Mouse (Mus musculus): ENCODE measurements at regions not wholly inside any gene's neighbourhood (a gene's known extent, or its start where the extent isn't known, plus 50 kb on each side); places are given as distances from the start of the nearest gene placed in this dataset.

DNA sequence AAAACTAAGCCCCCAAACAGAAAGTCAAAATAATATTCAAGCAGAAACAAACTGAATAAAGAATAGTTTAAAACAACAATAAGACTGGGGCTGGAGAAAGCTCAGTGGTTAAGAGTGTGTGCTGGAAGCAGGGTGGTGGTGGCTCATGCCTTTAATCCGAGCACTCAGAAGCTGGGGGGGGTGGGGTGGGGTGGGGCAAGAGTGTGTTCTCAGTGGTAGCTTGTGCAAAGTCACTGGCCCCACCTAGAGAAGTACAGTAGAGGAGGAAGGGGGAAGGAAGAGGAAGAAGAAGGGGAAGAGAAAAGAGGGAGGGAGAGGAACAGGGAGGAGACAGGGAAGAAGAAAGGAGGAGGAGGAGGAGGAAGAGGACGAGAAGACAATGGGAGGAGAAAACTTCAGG, 141.1 kb upstream of the Usp9x start:
- no peak overlapping the region for H3K27ac ChIP-seq (replicated peaks)
- no peak overlapping the region for H3K4me3 ChIP-seq
- H3K9me3 ChIP-seq = no peaks in the 10 kb centered on the region
- WGBS = 65% methylated on average over 2 of the region's 2 CpGs
- peaks cover 12% of the 10 kb centered on the region; the same call in 1 of the 2 replicates for H3K27me3 ChIP-seq (replicated peaks; ENCODE audit: low read depth, poor library complexity, severe bottlenecking)
- DNase-seq (ENCODE audit: low spot score) = no peak
- no peaks in the 10 kb centered on the region for H3K36me3 ChIP-seq (replicated peaks)
- H3K4me1 ChIP-seq = peaks cover 7% of the 10 kb centered on the region; the same call in 1 of the 2 replicates

DNA sequence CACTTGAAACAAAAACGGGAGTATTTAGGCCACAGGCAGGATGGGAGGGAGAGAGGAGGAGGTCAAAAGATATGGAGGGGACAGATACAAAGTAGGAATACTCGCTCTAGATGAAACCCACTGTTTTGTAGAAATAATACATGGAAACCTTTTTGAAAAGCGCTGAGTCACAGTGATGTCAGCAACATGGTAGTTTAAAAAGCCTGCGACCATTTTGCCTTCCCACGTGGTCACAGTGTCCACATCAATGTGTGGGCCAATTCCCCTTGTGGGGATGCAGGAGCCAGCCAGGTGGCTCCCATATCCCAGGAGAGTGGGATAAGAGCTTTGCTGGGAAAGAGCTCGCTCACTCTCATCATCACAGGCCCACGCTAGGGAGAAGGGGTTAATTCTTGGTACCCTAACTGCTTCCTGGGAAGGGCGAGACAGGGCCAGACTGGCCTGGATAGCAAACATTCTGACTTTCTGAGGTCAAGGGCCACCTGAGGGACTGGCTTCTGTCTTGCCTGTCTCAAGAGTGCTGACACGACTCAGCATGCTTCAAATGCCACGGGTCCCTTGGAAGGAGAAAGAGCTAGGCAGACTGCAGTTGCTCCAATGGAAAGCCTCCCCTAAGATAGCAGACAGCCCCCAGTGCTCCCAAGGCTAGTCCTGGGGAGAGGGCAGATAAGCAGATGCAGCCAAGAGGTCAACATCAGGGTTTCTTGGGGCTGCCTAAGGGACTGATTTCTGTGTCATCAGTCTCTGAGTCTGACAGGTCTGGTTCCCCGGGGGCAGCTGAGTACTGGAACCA, 143.3 kb upstream of the Usp9x start:
- H3K4me3 ChIP-seq = no peak overlapping the region
- no peaks in the 10 kb centered on the region for H3K9me3 ChIP-seq
- no peak overlapping the region for H3K27ac ChIP-seq (replicated peaks)
- 52% methylated on average over 11 of the region's 11 CpGs for WGBS
- peaks cover 12% of the 10 kb centered on the region for H3K27me3 ChIP-seq (replicated peaks; ENCODE audit: low read depth, poor library complexity, severe bottlenecking)
- peaks cover 7% of the 10 kb centered on the region; the same call in 1 of the 2 replicates for H3K4me1 ChIP-seq
- no peaks in the 10 kb centered on the region for H3K36me3 ChIP-seq (replicated peaks)
- DNase-seq (ENCODE audit: low spot score) = peak; percentile 24

DNA sequence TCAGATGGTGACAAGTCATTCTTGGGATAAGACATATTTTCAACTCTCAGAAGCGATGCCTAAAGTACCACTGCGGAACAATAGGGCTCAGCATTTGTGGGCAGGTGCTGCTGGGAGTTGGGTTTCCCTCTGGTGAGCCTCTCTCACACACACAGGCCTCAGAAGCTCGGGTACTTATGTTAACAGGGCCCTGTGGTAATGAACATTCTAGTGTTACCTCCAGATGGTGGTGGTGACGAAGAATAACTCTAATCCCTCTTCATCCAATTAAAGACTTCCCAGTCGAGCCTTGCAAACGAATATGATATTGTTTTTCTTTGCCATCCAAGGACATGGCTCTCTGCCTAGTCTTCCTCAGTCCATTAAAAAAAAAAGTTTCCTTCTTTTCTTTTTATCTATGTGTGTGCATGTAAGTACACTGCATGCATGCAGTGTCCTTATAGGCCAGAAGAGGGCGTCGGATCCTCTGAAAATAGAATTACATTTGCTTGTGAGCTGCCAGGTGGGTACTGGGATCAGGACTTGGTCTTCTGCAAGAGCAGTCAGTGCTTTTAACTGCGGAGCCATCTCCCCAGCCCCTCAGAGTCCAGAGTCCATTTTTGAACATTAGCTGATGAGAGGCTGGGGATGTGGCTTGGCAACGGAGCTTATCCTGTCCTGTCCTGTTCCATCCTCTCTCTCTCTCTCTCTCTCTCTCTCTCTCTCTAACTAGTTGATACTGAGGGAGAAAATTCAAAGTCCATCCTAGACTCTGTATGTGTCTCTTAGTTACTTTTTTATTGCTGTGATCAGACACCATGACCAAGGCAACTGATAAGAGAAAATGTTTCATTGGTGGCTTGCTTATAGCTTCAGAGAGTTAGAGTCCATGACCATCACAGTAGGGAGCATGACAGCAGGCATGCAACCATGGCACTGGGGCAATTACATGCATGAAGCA, 146.3 kb upstream of the Usp9x start:
- WGBS = 75% methylated on average over 10 of the region's 10 CpGs

DNA sequence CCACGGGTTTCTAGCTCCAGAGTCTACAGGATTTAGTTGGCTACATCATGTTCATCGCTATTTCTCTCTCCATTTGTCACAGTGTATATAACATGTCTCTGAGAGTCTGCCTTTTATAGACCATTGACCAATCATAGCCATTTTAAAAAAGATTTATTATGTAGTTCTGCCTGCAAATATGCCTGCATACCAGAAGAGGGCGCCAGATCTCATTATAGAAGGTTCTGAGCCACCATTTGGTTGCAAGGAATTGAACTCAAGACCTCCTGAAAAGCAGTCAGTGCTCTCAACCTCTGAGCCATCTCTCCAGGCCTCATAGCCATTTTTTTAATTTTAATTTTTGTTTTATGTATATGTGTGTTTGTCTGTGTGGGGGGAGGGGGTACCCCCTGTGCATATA, 151.7 kb upstream of the Usp9x start:
- no peak overlapping the region for H3K4me3 ChIP-seq
- WGBS = 32% methylated on average over 3 of the region's 3 CpGs
- H3K27me3 ChIP-seq (replicated peaks; ENCODE audit: low read depth, poor library complexity, severe bottlenecking) = peaks cover 27% of the 10 kb centered on the region
- H3K36me3 ChIP-seq (replicated peaks) = no peaks in the 10 kb centered on the region
- no peaks in the 10 kb centered on the region for H3K9me3 ChIP-seq
- no peak for DNase-seq (ENCODE audit: low spot score)
- peaks cover 8% of the 10 kb centered on the region; the same call in 1 of the 2 replicates for H3K4me1 ChIP-seq
- H3K27ac ChIP-seq (replicated peaks) = no peak overlapping the region

More for the DNA sequence above, 146.3 kb upstream of the Usp9x start:
- Histone ChIP-seq H3K9me3 (no peaks in the 10 kb centered on the region), H3K36me3 (replicated peaks) (no peaks in the 10 kb centered on the region), H3K27ac (replicated peaks) (no peak overlapping the region), H3K4me3 (no peak overlapping the region), H3K4me1 (peaks cover 7% of the 10 kb centered on the region; the same call in 1 of the 2 replicates), H3K27me3 (replicated peaks; ENCODE audit: low read depth, poor library complexity, severe bottlenecking) (peaks cover 12% of the 10 kb centered on the region)
- no peak for DNase-seq (ENCODE audit: low spot score)

DNA sequence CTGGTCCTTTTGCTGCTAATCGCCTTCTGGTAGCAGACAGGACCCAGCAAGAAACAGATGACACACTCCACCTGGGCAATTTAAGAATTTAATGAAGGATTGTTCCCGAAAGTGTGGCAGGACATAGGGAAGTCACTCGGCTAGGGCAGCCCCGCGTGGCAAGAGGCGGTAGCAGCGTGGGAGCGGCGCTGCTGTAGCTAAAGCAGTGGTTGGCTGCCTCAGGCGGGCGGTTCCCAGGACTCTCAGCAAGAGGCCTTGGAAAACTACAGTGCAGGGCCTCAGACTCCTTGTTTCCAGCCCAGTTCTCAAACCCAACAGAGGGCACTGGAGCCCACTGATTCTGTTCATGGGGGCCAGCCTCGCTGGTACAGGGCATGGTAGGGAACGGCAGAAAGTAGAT, 154.2 kb upstream of the Usp9x start:
- Histone ChIP-seq H3K4me1 (peaks cover 8% of the 10 kb centered on the region; the same call in 1 of the 2 replicates), H3K4me3 (peak overlapping the region; percentile 28; the same call in 1 of the 2 replicates), H3K36me3 (replicated peaks) (no peaks in the 10 kb centered on the region), H3K27me3 (replicated peaks; ENCODE audit: low read depth, poor library complexity, severe bottlenecking) (peaks cover 27% of the 10 kb centered on the region), H3K27ac (replicated peaks) (0 out of 2 replicates have a peak overlapping the region, but pooled peaks have one; percentile 0), H3K9me3 (no peaks in the 10 kb centered on the region)
- 22% methylated on average over 13 of the region's 13 CpGs for WGBS
- peak; percentile 42 for DNase-seq (ENCODE audit: low spot score)

DNA sequence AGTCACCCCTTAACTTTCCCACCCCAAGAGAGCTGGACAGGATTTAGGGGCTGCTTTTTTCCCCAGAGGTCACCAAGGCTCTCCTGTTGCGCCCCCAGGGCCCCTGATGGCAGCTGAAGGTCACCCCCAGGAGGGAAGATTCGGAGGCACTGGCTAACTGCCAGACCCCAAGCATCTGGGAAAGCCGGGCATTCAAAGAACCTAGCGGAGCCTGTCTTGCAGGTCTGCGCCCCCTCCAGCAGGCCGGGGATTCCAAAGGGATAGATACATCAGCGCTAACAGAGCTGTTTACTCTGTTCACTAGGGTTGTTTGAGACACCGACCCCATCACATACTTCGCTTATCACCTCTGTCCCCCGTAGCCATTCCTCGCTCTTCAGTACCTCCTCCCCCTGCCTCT, 154.6 kb upstream of the Usp9x start:
- Histone ChIP-seq H3K9me3 (no peaks in the 10 kb centered on the region), H3K4me1 (peaks cover 8% of the 10 kb centered on the region; the same call in 1 of the 2 replicates), H3K27ac (replicated peaks) (0 out of 2 replicates have a peak overlapping the region, but pooled peaks have one; percentile 0), H3K4me3 (peak overlapping the region; percentile 28; the same call in 1 of the 2 replicates), H3K36me3 (replicated peaks) (no peaks in the 10 kb centered on the region), H3K27me3 (replicated peaks; ENCODE audit: low read depth, poor library complexity, severe bottlenecking) (peaks cover 27% of the 10 kb centered on the region)
- WGBS = 34% methylated on average over 11 of the region's 11 CpGs
- DNase-seq (ENCODE audit: low spot score) = peak; percentile 32

DNA sequence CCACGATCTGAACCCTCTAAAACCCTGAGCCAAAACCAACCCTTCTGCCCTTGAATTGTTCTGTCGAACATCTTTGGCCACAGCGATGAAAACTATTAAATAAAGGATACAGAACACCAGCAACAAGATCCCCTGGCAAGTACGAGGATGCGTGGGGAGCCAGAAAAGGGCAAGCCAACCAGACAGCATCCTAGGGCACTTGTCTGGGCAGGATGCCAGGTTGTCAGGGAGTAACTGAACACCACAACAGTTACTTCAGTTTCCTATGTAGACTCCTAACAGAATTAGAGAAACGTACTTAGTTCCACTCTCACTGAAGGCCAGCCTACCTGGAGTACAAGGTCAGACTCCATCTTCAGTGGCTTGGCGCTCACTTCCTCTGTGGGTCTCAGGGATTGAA, 138.4 kb upstream of the Med14 start:
- Histone ChIP-seq H3K36me3 (replicated peaks) (no peaks in the 10 kb centered on the region), H3K4me1 (no peaks in the 10 kb centered on the region)

DNA sequence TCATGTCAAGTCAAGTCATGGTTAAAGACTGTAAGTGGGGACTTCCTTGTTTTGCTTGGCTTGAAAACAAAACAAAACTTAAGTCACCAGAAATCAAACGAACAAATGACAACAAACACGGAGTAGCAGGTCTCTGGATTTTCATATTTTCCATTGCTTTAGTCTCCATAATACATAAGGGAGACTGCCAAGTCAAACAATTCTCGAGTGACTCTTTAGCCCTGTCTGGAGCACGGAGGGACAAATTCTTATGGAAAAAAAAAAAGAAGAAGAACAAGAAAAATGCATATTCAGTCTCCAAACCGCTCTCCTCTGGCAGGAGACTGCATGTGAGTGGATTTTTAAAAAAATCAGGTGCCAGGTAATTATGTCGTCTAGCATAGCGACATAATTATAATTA, 129.6 kb upstream of the Med14 start:
- Histone ChIP-seq H3K4me1 (peaks cover 10% of the 10 kb centered on the region), H3K36me3 (replicated peaks) (no peaks in the 10 kb centered on the region)
- 78% methylated on average over 7 of the region's 7 CpGs for WGBS

More for the DNA sequence above, 138.4 kb upstream of the Med14 start:
- Histone ChIP-seq H3K27me3 (replicated peaks; ENCODE audit: low read depth, poor library complexity, severe bottlenecking) (peaks cover 19% of the 10 kb centered on the region), H3K4me3 (no peak overlapping the region), H3K27ac (replicated peaks) (no peak overlapping the region), H3K9me3 (no peaks in the 10 kb centered on the region)
- 89% methylated on average over 7 of the region's 7 CpGs for WGBS
- no peak for DNase-seq (ENCODE audit: low spot score)

DNA sequence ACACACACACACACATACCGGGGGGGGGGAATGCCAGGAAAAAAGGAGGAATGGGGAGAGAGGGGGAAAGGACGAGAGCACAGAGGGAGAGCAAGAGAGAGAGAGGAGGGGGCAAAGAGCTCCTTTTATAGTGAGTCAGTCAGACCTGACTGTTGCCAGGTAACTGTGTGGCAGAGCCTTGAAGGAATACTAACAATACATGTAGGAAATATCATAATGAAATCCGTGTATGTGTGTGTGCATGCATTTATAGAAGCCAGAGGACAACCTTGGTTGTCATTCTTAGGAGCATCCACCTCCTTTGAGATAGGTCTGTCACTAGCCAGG, 127.6 kb upstream of the Med14 start:
- Histone ChIP-seq H3K4me1 (peaks cover 15% of the 10 kb centered on the region), H3K9me3 (no peaks in the 10 kb centered on the region), H3K4me3 (no peak overlapping the region), H3K27me3 (replicated peaks; ENCODE audit: low read depth, poor library complexity, severe bottlenecking) (0 out of 2 replicates have a peak, but pooled peaks cover 4% of the 10 kb centered on the region), H3K36me3 (replicated peaks) (no peaks in the 10 kb centered on the region), H3K27ac (replicated peaks) (no peak overlapping the region)
- 68% methylated on average over 3 of the region's 3 CpGs for WGBS
- DNase-seq (ENCODE audit: low spot score) = no peak

More for the DNA sequence above, 129.6 kb upstream of the Med14 start:
- no peak for DNase-seq (ENCODE audit: low spot score)
- Histone ChIP-seq H3K27me3 (replicated peaks; ENCODE audit: low read depth, poor library complexity, severe bottlenecking) (no peaks in the 10 kb centered on the region), H3K4me3 (no peak overlapping the region), H3K27ac (replicated peaks) (no peak overlapping the region), H3K9me3 (no peaks in the 10 kb centered on the region)

DNA sequence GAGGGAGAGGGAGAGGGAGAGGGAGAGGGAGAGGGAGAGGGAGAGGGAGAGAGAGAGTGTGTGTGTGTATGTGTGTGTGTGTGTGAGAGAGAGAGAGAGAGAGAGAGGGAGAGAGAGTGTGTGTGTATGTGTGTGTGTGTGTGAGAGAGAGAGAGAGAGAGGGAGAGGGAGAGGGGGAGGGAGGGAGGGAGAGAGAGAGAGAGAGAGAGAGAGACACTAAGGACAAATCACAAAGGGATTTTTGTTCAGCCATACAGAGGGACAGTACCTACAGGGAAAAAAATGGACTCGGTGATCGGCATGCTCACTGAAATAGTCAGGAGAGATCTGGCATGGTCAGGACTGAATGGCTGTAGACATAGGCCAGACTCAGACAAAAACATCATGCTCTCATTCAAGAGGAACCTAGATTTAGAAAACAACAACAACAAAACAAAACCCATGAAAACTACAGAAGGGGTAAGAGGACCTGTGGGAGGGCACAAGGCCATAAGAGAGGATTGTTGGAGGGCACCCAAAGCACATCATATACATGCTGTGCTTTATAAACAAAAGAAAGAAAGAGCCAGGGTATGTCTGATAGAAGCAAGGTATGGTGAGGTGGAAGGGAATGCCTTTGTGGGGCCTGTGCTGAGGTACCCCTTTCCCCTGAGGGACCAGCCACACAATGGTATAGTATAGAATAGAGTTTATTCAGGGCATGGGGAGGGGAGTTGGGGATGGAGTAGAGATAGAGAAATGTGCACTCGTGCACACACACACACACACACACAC, 127.0 kb upstream of the Med14 start:
- Histone ChIP-seq H3K27ac (replicated peaks) (no peak overlapping the region), H3K4me1 (peaks cover 15% of the 10 kb centered on the region), H3K4me3 (no peak overlapping the region), H3K9me3 (no peaks in the 10 kb centered on the region), H3K27me3 (replicated peaks; ENCODE audit: low read depth, poor library complexity, severe bottlenecking) (0 out of 2 replicates have a peak, but pooled peaks cover 4% of the 10 kb centered on the region), H3K36me3 (replicated peaks) (no peaks in the 10 kb centered on the region)
- DNase-seq (ENCODE audit: low spot score) = no peak
- 58% methylated on average over 3 of the region's 3 CpGs for WGBS

DNA sequence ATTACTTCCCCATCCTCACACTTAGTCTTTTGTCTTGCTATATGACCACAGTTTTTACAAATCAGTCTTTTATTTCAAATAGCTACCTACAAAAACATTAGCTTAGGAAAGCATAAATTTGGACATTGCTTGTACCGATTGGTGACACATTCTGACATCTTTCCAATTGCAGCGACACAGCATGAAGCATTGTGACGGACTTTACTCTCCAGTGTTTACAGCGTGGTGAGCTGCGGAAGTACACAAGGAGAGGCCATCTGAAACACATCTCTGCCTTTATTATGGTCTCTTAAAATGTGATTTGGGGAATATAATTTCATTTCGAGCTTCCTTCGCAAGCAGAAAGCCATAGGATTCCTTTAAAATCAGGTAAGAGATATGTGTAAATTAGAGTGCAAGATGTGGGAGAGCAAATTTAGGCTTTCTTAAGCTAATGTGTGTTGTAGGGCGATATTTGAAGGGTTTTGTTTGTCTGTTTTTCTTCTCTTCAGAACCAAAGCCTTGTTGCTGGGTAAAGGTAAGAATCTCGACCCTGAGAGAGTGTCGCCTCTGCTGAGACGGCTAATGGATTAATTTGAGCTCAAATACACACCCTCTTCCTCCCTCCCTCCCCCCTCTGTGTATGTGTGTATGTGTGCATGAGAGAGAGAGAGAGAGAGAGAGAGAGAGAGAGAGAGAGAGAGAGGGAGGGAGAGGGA, 126.3 kb upstream of the Med14 start:
- WGBS = 57% methylated on average over 11 of the region's 11 CpGs
- no peak overlapping the region for H3K27ac ChIP-seq (replicated peaks)
- no peaks in the 10 kb centered on the region for H3K36me3 ChIP-seq (replicated peaks)
- H3K4me3 ChIP-seq = no peak overlapping the region
- DNase-seq (ENCODE audit: low spot score) = no peak
- peaks cover 15% of the 10 kb centered on the region for H3K4me1 ChIP-seq
- 0 out of 2 replicates have a peak, but pooled peaks cover 4% of the 10 kb centered on the region for H3K27me3 ChIP-seq (replicated peaks; ENCODE audit: low read depth, poor library complexity, severe bottlenecking)
- no peaks in the 10 kb centered on the region for H3K9me3 ChIP-seq

All from embryonic facial prominence, embryonic 10.5 days (tissue).